Mouse (Mus musculus) spleen, postnatal 10 days (tissue): Measurements from ENCODE around the gene Fat4.
A peak's percentile ranks its signal among the peaks of the same experiment; 100 is the strongest.

Experiments used
- DNase-seq, 2 experiments: peaks; one replicate each; pipeline ENCODE4 v3.0.0; 2021 to 2022; ENCODE audit warnings: low spot score in 2 of 2

Fat4 gene

DNA sequence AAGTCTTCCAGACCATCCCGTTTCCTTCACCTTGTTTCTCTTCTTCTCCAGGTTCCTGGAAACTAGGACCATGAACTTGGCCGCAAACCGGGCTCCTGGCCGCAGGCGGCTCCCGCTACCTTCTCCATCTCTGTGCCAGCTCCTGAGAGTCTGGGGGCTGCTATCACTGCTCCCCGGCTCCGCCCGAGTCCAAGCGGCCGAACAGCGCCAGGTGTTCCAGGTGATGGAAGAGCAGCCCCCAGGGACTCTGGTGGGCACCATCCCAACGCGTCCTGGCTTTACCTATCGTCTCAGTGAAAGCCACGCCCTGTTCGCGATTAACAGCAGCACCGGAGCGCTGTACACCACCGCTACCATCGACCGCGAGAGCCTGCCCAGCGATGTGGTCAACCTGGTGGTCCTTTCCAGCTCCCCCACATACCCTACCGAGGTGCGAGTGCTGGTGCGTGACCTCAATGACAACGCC lies at the start of gene Fat4:
Gene Fat4 (plus strand): TSS at position 51 of the 466 bp plus-strand sequence.
- DNase-seq, result peak in 1 of 2 experiments; percentile 18

- DNase-seq, result no peak
Measured at GRCm38 (mm10) chr3:38839438-38839837, 47.3 kb upstream of the Fat4 start.

- no peak for DNase-seq
Measured at GRCm38 (mm10) chr3:38843000-38843538, 43.7 kb upstream of the Fat4 start.

DNA sequence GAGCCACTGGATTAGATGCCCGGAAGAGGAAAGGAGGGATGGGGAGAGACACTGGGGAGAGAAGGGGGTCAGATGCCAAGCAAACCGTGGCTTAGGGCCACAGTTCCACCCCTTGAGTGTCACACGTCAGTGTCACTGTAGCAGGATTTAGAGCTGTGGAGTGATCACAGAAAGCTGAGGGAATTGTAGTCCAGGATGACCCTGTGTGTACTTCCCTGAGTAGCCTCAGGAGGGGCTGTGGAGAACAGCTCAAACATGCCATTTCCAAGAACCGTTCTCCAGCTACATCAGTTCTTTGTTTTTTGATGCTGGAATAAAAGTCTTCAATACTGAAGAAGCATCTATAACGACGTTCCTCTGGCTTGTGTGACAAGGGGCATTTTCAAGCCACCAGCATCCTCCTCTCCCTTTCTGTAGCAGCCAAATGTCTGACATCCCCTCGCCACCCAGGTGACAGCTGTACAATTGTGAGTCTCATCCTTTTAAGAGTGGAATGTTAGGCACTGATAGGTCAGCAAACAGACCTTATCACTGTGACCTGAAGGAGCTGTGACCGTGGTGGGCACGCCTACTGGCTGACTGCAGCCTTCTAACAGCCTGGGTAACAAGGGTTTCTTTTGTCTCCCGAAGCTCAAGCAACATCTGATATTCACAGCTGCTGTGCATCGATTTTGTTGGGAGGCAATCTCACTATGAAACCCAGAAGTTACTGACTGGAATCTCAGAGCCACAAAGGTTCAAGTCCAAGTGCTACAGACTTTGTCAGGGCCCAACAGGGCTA lies 39.9 kb upstream of the Fat4 start:
- no peak for DNase-seq

GRCm38 (mm10) chr3:38849077-38849476 lies 37.7 kb upstream of the Fat4 start:
- no peak for DNase-seq

DNA sequence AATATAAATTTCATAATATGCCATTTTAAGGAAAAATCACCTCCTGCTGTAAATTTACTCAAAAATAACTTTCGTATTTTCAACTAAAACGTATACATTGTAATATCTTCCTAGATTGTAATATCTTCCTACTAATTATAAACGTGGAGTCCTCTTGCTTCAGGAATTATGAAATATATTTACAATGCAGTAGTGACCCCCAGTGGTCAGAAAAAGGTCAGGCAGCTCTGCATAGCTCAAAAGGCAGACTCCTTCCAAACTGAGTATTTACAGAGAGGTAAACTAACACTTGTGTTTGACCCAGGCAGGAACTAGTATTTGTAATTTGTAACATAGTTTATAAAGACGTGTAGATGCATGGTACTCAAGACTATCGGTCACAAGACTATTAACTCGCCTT lies 37.2 kb upstream of the Fat4 start:
- no peak for DNase-seq

DNA sequence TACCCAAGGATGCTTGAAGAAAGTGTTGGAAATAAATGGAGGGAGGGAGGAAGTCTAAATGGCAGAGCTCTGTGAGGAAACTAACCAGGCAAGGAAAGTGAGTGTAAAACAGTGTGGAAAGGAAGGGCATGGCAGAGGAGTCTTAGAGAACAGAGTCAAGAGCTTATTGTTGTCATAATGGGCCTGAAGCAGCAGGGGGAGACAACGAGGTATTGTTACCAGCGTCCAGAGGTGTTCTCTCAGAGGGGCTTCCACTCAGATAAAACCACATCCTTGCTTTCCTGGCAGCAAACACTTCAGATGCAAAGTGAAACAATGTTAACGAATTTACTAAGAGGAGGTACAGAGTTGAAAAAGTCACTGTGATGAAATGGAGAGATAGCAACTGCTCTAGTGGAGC lies 33.1 kb upstream of the Fat4 start:
- DNase-seq, result no peak

DNA sequence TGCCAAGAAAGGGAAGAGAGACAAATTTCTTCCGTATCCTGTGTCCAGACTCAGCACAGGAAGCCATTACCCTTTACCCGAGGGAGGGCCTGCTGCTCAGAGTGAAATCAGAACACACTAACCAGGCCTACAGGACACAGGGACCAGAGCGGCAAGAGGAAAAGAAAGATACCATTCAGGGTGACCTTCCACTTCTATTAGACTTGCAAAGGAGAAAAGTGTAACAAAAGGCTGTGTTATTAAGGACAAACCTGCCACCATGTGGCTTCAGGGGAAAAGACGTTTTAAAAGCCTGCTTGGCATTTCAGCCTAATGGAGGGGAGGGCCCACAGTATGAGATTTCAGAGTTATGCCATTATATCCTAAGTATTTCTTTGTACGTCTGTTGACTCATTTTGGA lies 26.1 kb upstream of the Fat4 start:
- no peak for DNase-seq

- DNase-seq, result no peak
Measured at GRCm38 (mm10) chr3:38871291-38871690, 15.4 kb upstream of the Fat4 start.

- DNase-seq, result no peak
Measured at GRCm38 (mm10) chr3:38875872-38876271, 10.9 kb upstream of the Fat4 start.

DNA sequence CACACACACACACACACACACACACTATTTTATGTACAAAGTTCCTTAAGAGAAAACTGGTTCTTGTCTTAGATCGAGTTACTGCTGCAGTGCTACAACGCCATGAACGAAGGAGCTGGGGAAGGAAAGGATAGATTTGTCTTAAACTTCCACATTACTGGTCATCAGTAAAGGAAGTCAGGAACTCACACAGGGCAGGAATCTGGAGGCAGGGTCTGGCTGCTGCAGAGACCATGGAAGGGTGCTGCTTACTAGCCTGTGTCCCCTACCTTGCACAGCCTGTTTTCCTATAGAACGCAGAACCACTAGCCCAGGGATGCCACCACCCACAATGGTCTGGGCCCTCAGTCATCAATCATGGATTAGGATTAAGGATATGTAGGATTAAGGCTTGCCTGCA lies 10.0 kb upstream of the Fat4 start:
- no peak for DNase-seq

DNA sequence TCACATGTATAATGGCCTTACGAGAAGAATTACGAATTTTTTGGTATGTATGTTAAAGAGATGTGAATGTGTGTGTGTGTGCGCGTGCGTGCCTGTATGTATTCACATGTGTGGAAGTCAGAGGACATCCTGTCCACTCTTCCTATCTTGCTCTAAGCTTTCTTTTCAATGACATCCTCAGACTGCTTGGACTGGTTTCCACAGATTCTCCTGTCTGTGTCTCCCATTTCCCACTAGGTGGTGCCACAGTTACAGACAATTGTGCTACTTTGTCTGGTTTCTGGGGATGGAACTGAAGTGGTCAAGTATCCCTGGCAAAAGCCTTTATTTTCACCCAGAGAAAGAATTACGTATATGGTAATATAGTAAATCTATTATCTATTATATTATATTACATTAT lies 4.0 kb upstream of the Fat4 start:
- DNase-seq, result no peak

GRCm38 (mm10) chr3:38883676-38884075 lies 3.1 kb upstream of the Fat4 start:
- no peak for DNase-seq

DNA sequence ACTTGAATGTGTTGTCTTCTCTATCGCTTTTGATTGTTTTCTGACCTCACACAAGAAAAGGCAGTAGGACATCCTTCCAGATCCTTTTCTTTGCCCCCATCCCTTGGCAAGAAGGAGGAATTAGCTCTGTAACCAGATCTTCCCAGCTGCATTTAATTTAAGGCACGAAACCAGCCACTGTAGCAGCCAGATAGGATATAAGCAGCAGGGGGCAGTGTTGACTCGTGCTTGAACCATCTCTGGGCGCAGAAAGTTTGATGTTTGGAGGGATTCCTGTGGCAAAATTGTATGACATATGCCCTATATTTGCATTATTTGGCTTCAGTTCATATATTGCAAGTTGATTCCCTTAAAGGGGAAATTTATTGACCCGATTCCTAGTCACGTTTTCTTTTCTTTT lies 2.5 kb upstream of the Fat4 start:
- DNase-seq, result peak; percentile 13 to 66

- DNase-seq, result no peak
Measured at GRCm38 (mm10) chr3:38884919-38885418, 1.8 kb upstream of the Fat4 start.

- DNase-seq, result peak; percentile 10 to 49
Measured at GRCm38 (mm10) chr3:38885481-38886001, 1.2 kb upstream of the Fat4 start.

DNA sequence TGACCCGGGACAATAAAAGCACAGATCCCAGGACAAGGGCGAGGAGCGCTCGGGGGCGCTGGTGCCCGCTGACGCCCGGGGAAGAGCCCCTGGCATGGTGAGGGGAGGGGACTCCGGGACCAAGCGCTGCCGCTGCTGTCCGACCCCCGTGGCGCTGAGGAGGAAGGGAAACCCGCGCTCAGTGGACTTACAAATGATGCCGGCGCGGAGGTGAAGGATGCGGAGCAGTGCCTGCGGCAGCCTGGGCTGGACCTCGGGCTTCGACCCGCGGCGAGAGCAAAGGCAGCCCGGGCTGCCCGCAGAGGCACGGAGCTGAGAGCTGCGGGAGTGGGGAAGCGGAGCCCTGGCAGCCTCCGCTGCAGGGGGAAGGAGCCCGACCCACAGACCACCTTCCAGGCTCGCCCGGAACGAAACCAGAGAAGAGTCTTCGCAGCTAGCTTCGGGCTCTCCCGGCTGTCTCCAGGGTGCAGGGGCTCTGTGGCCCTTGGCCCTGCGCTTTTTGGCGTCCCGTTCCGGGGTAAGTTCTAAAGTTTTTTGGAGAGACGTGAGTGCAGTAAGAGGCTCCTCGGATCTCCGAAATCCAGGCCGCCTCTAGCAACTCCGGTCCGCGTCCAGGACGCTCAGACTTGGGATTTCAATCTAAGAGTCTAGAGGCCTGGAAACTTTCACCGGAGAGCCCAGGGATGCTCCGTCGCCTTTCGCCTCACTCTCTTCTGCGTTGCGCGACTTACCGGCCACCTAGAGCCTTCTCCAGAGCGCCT lies 499 bp upstream of the Fat4 start:
- peak in 1 of 2 experiments; percentile 19 for DNase-seq

DNA sequence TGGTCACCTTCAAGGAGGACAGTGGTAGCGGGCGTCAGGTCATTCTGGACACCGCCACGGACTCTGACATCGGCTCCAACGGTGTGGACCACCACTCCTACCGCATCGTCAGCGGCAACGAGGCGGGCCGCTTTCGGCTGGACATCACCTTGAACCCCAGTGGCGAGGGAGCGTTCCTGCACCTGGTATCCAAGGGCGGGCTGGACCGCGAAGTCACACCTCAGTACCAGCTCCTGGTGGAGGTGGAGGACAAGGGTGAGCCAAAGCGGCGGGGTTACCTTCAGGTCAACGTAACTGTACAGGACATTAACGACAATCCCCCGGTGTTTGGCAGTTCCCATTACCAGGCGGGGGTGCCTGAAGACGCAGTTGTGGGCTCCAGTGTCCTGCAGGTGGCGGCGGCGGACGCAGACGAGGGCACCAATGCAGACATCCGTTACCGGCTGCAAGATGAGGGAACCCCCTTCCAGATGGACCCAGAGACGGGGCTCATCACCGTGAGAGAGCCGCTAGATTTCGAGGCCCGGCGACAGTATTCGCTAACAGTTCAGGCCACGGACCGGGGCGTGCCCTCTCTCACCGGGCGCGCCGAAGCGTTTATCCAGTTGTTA lies 746 bp downstream of the Fat4 start:
- peak; percentile 4 to 25 for DNase-seq

DNA sequence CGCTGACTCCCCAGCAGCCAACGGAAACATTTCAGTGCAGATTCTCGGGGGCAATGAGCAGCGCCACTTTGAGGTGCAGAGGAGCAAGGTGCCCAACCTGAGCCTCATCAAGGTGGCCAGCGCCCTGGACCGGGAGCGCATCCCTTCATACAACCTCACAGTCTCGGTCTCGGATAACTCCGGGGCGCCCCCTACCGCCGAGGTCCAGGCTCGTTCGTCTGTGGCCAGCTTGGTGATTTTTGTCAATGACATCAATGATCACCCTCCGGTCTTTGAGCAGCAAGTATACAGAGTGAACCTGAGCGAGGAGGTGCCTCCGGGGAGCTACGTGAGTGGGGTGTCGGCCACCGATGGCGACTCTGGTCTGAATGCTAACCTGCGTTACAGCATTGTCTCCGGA lies 1.4 kb downstream of the Fat4 start:
- peak; percentile 5 to 52 for DNase-seq

- DNase-seq, result no peak
Measured at GRCm38 (mm10) chr3:38892791-38893224, 6.1 kb downstream of the Fat4 start.

DNA sequence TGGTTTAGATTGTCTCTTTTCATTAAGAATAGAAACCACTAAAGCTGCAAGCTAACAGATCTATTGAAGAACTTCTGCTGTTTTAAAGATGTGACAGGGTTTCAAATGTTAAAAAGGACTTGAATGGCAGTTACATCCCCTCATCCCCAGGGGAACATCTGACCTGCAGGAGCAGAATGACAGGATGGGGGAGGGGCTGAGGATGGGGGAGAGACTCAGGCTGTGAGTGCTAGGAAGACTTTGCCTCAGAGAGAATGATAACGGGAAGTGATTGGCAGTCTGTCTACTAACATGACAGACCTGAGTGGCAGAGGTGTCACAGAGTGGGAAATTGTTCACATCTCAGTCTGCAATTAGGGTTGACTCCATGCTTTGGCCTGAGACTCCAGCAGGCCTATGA lies 14.1 kb downstream of the Fat4 start:
- DNase-seq, result no peak

DNA sequence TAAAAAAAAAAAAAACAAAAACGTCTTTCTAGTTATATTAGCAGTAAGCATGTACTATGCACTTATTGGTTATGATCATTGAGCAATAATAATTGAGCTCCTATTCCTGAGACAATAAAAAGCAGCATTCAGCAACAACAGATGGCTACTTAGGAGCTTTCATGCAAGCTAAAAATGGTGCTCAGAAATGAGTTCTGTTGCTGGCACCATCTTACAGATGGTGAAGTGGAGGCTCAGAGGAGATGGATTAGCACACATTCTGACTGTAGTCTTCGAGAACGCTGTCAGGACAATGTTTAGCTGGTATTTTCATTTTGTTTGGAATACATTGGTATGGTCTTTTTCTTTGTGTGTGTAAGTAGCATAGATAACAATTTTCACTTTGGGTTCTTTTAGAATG lies 20.1 kb downstream of the Fat4 start:
- no peak for DNase-seq
